Mouse (Mus musculus) lung, postnatal 10 days (tissue): ENCODE data around the gene Sox6.

Experiments
- DNase-seq: peaks from one replicate; pipeline ENCODE4 v3.0.0; 2021

Gene Sox6

DNA sequence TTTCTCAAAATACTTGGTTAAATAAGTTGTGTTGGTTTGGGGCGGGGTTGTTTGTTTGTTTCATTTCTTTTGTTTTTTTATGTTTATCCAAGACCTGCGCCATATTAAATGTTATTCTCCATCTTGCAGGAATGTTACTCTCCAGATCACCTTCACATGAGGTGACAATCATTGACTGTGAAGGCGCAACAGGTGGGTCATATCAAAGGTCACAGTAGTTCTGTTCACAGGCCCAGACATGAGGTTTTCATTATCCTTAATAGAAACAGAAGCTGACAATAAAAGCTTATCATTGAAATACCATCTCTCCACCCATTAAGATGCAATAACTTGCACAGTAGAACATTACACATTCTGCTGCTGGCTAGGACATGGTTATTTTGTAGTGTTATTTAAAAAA lies 54.5 kb downstream of the Sox6 start:
- no peak for DNase-seq

DNA sequence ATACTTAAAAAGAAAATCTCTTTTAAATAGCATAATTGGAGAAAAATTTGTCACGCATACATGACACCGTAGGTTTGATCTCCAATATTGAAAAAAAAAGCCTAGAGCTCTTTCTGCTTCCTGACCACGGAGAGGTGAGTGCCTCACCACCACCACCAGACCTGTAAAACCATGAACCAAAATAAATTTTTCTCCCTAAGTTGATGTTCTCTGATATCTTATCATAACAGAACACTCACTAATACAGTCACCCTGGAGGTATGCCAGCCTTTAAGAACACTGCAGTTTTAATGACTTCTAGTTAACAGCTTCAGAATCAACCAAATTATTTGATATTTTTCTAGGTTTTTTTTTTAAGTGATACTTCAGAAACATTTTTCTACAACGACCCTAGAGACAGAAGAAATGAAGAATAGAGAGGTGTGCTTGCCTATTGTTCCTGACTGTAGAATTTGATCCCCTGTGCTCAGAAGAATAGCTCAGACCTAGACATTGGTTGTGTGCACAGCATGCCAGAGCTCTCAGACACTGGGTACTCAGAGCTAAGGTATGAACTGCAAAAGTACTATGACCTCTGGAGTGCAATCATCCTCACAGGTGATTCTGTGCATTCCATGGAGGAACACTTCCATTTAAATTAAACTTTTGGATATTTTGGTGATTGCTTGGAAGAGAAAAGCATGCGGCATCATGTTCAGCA lies 58.6 kb downstream of the Sox6 start:
- no peak for DNase-seq

DNA sequence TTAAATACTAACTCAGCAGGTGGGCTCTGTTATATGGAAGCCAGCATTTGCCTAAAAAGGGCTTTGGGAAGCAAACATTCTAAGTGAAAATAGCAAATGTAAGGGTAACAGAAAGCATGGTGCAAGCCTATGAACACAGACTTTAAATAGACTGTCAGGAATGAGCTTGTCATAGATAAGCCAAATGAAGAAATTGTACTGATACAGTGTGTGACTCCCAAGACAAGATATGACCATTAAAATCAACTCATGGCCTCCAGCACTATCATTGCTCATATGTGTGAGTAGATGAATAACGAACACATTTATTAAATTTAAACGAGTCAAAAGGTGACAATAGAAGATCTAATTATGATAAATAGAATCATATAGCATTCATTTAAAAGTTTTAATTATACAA lies 64.1 kb downstream of the Sox6 start:
- DNase-seq: no peak

DNA sequence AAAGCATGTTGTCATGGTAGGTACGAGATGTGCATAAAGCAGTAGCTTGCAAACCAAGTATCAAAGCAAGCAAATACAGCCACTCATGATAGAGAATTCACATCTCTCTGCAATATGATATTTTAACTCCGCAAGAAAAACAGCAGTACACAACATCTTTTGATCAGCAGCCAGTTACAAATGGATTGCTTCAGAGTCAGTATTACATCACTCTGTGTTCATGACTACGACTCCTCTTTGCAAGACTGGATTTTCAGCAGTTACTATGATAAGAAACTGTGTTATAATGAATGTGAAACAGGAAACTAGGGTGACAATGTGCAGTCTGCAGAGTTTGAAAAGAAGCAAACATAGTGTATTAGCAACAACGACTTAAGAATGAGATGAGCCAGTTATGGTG lies 71.4 kb downstream of the Sox6 start:
- DNase-seq: peak; percentile 6

DNA sequence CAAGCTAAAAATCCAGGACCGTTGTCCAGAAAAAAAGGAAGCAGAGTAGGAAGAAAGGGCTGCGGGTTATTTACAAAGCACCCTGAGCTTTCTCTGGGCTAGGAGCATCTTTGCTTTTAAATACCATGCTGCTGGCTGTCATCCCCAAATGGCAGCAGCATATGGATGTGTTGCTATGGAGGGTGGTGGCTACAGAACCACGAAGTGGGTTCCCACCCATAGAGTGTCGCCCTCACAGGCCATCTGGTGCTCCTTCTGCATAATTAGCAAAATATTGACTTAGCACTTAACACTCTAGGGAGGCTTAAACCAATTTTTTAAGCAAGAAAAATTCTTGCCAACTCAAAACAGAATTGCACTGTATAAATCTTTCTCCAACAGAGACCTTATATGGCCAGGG lies 72.4 kb downstream of the Sox6 start:
- no peak for DNase-seq

DNA sequence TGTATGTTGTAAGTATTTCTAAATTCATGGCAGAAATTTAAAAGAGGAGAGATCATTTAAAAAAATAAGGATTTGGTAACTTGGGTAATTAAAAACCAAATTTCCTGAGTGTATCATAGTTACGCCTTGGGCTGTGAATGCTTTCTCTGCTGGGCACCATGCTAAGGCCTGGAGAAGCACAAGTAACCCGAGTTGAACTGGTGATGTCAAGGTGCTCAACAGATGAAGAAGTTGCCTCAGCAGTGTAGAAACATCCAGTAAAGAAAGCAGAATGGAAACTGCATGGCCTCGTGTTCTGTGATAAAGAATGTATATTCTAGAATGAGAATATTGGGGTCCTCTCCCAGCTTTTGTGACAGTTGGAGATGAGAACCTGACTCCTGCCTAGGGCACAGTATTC lies 85.5 kb downstream of the Sox6 start:
- DNase-seq: no peak

DNA sequence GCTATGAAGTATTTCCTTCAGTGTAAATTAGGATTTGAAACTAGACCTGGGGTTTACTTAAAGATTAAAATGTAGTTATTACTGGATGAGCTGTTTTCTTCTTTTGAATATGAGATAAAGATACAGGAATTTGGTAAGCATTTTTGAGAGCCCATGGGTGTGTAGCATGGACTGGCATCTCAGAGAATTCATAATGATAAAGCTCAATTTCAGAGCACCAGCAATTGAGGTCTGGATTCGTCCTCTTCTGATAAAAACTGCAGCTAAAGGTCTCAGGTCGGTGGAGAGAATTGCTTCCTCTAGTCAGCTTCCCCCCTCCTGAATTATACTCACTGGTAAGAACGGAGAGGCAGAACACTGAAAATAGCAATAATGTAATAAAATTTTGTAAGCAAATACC lies 86.4 kb downstream of the Sox6 start:
- DNase-seq: no peak

DNA sequence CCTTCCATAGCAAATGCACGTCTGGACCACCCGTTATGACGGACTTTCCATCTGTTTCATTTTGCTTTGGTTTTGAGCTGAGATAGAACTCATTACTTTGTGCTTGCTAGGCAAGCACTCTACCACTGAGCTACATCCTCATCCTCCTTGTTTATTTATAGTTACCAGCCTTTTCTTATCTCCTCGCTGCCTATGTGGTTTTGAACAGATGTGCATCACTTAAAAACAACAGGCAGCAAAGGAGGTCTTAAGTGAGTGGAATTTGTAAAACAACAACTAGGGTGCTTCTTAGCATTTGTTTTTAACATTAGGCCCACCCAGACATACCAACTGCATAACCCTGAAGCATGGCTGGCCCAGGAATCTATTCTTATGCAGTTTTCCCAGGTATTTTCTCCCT lies 86.9 kb downstream of the Sox6 start:
- DNase-seq: no peak

DNA sequence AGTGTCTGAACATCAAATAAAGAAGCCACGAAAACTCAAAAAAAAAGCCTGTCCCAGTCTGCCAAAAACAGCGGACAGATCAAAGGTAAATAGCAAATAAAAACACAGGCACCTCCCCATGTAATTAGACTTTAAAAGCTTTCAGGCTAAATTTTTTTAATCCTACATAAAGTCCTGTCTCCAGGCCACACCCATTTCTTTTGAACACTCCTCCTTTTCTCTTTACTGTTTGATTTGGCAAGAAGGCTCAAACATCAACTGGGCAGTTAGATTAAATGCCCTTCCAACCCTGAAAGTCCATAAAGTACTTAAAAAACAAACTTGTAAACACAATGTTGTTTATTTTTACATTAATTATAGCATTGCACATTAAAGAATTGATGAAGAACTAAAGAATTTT lies 90.7 kb downstream of the Sox6 start:
- no peak for DNase-seq

DNA sequence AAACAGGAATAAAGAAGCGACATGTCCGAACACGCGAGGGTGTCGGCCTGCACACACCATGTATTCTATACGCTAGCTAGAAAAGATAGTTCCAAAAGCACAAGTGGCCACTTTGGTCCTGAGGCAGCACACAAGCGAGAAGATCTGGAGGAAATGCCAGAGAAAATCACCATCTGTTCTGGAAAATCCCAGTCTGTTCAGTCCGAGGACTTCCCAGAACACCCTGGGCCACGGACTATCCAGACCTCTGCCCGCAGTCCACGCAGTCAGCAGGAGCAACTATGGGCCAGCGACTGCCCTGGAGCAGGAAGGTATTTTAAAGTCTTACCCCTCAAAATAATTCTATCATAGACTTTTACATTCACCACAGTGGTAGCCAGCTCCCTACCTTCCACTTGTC lies 92.0 kb downstream of the Sox6 start:
- DNase-seq: no peak

DNA sequence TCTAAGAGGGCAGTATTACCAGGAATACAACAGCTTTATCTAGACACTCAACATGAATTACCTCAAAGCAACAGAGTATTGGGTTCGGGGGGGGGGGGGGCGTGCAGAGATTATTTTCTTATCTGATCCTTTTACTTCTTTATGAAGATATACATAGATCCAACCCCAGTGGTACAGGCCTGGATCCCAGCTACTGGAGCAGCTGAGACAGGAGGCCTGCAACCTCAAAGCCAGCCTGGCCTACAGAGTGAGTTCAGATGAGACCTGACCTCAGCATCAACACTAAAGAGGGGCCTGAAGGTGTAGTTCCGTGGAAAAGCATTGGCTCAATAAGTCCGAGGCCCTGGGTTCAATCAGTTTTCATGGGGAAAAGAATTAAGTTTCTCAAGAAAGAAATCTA lies 93.1 kb downstream of the Sox6 start:
- no peak for DNase-seq

DNA sequence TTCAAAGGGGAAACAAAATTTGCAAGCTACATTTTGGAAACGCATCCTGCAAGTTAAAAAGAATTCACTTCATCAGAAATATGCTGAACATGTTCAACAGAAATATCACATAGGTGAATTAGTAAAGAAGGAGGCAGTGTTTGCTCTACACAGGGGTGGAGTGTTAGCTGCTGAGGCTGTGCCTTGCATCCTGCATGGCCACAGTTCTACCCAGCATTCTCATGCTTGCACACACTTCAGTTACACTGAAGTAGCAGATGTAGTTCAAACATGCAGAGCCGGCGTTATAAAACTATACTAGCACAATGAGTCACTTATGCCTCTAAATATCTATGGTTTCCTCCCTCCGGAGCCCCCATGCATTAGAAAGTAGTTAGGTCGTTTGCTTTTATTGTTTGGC lies 94.3 kb downstream of the Sox6 start:
- no peak for DNase-seq

DNA sequence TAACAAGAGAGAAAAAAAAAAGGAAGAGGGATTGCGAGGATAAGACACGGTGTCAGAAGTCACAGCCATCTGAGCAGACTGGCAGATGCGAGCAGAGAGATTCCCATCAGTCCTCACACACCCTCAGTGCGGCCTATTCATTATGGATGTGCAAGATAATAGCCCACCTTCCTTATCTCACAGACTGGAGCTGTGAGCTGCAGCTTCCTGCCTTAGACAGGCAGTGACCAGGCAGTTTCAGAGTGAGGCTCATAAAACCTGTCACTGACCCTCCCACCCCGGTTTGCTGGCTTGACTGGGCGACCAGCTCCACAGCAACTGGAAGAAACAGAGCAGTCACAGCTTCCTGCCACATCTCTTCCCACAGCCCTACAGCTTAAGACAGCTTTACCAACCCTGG lies 96.8 kb downstream of the Sox6 start:
- no peak for DNase-seq

DNA sequence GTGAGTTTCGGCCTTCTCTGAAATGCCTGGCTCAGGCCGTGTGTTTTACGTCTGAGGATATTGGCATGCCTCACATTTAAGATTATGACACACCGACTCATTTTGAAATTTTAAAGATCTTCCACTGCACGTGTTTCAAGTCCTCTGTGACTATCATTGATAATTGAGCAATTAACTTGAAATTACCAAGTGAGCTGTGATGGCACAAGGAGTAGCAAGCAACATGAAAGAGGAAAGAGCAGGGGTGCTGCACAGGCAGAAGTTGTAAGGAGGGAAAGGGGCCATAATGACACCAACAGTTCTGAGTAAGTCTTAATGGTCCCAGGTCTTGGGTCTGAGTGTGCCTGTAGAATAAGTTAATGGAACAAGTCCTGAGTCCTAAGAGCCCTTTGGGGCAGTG lies 99.3 kb downstream of the Sox6 start:
- DNase-seq: no peak

DNA sequence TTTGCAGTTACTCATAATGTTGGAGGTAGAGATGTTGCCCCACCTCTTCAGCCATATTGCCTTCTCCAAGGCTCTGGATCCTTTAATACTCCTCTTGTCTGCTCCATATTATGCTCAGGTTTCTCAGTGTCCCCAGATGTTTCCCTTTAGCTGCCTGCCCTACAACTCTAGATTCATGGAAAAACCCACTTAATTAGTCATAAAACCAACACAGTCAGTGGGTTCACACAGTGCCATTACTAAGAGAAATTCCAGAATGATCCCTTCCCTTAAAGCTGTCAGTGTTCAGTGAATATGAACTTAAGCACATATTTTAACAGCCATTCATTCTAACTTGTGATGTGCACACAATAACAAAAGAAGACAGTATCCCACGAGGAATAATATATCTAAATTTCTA lies 101.7 kb downstream of the Sox6 start:
- DNase-seq: no peak

DNA sequence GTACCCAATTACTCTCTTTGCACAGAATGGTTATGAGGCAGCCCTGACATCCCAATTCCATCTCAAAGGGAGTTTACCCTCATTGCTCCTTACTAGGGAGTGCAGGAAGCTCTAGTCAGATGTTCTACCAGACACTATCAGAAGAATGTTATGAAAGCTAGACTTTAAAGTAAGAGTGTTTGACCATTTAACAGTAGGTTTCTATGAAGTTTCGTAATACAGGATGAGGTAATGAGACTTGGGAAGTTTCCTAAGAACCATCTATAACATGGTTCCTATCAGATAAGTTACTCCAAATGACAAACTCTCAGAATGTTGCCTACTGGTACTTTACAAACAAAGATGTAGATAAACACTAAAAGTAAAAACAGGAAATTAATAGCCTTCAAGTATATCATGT lies 123.3 kb downstream of the Sox6 start:
- DNase-seq: no peak

DNA sequence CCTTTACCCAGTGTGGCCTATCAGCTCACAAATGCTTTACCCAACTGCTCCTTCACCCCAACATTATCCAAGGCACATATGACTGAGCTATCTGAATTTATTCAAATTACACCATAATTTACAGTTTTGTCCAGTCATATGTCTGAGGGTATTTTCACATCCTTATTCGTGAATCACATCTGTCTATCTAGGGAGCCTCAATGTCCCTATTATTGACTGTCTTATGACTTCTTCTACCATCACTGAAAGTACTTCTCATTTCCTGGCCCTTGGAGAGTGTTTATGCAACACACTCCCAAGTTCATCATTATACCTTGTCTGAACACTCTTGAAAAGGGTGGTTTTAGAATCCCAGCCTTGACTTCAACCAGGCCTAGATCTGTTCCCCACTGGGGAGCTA lies 128.3 kb downstream of the Sox6 start:
- DNase-seq: no peak

DNA sequence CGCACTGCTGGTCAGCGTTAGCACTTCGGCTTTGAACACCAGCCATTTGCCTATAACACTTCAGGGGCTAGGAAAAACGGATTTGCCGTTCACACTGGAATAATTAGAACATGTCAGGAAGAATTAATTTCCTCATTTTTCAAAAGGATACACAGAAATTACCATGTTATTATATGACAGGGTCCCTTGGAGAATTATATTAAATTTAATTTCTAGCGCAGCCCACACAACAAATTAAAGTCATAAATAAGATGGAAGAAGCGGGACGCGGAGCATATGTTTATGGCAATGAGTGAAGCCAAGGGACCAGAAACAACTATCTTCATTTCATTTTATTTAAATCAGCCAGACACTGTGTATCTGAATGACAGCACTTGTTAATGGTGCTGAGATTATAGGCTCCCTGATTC lies 133.8 kb downstream of the Sox6 start:
- no peak for DNase-seq

DNA sequence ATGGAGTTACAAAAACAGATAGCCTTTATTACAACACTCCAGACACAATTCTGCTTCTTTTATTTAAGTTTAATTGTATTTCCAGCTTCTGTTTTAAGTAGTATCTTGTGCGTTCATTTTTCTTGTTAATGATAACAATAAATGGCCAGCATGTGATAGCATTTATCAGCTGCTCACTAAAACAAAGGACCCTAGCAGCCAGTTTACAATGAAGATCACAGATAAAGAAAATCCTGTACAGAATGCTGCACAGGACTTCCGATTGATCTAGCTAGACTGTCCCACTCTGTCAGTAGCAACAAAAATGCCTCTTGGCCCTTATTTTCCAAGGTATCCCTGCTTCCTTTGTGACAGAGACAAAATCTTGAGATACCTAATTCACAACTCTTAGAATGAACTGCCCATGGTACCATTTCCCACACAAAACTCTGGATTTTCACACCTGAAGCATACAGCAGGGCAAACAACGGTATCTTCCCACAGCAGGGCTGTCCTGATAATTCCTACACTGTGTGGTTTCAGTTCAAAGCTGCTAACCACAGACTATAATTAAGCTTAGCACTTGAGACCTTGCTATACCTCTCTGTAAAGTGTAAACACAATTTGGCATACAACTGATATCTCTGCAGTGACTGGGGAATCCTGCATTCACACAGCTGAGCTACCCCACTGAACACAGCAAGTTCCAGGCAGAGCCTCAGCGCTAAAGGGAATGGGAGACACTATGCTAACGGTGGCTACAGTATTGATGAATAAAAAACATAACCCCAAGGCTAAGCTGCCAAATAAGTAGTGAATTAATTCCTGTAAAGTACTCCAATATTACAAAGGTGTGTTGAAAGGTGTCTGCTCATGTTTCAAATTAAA lies 134.4 kb downstream of the Sox6 start:
- no peak for DNase-seq

DNA sequence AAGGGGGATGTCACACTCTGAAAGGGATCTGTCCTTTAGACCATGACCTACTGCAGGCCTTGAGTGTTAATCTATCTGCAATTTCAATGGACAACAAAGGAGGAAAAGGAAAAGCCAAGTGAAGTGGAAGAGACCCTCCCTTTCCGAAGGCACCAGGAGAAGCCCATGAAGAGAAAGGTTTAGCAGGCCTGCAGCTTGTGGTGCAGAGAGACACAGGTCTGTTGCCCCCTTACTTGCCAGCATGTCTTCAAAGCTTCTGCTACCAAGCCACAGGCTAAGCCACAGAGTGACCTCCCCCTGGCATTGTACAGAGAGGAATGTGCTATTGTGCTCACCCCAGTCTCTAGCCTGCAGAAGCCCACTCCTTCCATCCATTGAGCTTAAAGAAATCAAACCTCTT lies 135.2 kb downstream of the Sox6 start:
- DNase-seq: no peak

DNA sequence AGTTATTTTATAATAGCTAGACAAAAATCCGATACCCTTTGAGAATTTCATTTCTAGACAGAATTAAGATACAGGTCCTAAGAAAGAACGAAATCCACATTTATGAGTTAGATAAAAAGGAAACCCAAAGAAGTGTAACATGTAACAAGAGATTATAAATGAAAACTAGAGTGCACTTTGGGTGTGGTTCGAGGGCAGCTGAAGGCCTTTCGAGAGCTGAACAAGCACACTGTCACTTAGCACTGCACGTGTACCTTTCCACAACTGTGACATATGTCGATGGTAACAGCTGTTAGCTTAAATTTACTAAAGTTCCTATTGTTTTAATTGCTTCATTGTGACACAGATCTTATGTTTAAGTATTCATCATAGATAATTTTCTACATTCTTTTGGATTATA lies 142.8 kb downstream of the Sox6 start:
- DNase-seq: no peak

DNA sequence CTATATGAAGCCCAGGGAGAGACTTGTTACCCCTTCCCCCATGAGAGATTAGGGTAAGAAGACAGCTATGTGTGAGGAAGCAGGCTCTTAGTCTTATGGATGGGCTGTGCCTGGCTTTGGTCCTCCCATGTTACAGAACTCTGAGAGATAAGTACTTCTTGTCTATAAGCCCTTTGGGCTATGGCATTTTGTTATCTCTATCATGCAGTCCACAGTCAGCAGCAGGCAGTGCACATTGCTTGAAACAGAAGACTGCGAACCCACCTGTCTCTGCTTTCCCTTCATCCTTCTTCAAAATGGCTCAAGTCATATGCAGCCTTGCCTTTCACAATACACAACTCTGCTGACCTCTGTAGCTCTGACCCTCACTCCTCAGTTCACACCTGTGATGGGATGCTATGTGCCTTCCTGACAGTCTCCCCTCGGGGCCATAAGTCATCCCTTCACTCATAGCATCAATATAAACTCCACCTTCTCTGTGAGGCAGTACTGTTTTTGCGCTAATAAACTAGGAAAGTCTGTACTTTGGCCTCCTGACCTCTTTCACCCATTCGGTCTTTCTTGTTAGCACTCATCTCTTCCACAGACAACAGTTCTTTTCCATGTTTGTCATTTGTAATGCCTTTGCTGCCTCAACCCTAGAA lies 143.4 kb downstream of the Sox6 start:
- no peak for DNase-seq

DNA sequence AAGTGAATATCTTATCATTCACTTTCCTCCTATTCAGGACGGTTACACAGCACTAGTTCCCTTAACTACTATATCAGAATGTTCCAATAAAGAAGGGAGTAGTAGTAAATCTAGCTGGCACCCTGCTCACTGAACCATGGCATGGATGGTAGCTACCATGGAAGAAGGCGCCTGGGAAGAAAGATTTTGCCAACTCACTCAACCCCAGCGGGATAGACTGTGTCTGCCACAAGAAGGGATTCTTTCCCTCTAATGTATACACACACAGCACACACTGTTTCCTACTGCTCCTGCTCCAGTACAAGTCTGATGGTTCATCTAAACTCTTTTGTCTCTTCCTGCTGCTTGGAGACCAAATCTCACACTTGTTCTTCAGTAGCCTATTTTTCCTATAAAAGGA lies 147.1 kb downstream of the Sox6 start:
- DNase-seq: no peak

DNA sequence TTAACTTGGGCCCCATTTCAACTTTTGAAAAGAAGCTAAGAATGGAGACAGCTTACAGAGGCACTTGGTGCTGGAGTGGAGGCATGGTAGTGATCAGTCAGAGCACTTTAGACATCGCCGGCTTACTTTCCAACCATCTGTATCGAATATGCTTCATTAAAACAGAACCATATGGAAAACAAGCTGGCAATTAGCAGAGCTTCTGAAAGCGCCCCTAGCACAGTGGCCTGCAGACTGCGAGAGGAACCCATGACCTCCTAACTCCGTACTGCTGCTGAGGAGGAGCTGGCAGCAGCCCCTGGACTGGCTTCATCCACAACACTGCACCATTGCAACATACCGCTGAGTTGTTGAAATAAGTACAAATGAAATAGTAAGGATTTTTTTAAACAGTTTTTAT lies 148.7 kb downstream of the Sox6 start:
- DNase-seq: peak; percentile 15
